Mouse (Mus musculus) embryonic fibroblast, embryonic 13.5 days (primary cell): Measurements from ENCODE around the gene Tspan18. TPM values are rescaled to one million over a fixed set of nuclear protein-coding genes. Genes with fewer than 3 reads are reported as not detected.

ENCODE experiments used
- H3K27ac ChIP-seq: 2 replicates; pipeline ENCODE4 v1.5.1; 2012; ENCODE audit warnings: low read length, control low read depth, inconsistent platforms; ENCODE audit not compliant: insufficient read depth
- H3K4me1 ChIP-seq: 2 replicates; pipeline ENCODE4 v1.6.1; 2011; ENCODE audit warnings: low read length; ENCODE audit not compliant: control insufficient read depth, insufficient read depth
- H3K4me3 ChIP-seq: 2 replicates; pipeline ENCODE4 v1.5.1; 2011; ENCODE audit warnings: mild to moderate bottlenecking, control low read depth, low read length; ENCODE audit not compliant: insufficient read depth
- CTCF ChIP-seq: IDR thresholded peaks from 2 replicates; pipeline ENCODE4 v1.5.1; 2011; ENCODE audit warnings: mild to moderate bottlenecking, control low read depth, low read length, moderate library complexity, borderline replicate concordance; ENCODE audit not compliant: insufficient read depth
- POLR2A ChIP-seq: IDR thresholded peaks from 2 replicates; pipeline ENCODE4 v1.6.1; 2011; ENCODE audit warnings: low read depth, mild to moderate bottlenecking, control low read depth, low read length, moderate library complexity
- polyA plus RNA-seq: library from polyadenylated mRNA; stranded (reverse); fragments of >200 nt; gene quantifications from 2 replicates; pipeline ENCODE4 v1.2.4, GENCODE M21; 2011; ENCODE audit warnings: low read depth; ENCODE audit not compliant: missing spikeins, insufficient read length

Gene Tspan18
- polyA plus RNA-seq, 1 experiment = 11.5 TPM

DNA sequence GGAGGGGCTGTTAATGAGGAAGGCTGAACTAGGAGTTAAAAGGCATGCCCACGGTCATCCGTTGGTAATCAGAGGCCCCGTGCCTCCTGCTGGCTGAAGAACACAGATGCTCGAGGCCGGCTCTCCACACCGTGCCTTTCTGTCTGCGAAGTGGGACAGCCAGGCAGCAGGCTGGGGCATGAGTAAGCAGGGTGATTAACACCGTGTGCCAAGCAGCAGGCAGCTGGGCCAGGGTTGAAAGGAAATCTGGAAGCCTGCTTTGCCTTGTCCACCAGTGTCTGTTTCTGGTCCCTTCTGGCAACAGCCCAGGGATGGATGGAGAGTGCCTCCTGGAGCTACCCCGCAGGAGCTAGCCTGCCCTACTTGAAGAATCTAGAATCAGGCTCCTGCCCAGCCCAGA is 81.9 kb downstream of the Tspan18 start:
- TF ChIP-seq CTCF (no peak), POLR2A (no peak)
- Histone ChIP-seq H3K4me3 (no peak overlapping the region), H3K4me1 (no peaks in the 10 kb centered on the region), H3K27ac (no peak overlapping the region)

DNA sequence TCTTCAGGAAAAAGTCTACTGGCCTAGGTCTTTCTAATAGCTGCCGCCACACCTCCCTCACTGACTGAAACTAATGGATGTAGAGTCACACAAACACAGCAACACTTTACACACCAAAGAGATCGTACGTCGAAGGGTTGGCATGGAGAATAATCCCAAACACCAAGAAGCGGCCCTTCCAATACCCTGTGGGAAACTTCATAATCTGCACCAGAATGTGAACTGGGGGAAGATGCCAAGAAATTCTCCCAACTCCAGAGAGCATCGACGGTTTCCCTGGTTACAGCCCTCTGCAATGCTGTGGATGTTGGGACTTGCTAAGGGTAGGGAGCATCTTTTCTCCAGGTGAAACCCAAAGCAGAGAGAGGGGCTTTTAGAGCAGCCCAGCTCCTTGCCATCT is 83.7 kb downstream of the Tspan18 start:
- no peaks in the 10 kb centered on the region for H3K4me1 ChIP-seq

DNA sequence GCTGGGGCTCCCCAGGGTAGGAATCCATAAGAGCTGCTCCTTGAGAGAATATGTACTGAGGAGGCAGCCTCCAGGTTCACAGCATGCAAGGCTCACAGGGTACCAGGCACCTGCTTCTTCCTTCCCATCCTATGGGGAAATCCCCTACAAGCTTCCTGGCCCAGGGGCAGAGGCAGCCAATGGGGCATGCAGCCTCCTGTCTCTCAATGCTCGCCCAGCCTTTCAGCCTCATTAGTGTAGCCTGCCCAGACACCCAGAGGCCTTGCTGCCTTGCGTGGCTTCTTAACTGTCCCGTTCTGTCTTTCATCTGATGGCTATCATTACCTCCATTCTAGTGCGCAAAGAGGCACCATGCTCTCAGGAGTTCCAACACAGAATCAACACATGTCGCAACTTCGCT is 85.2 kb downstream of the Tspan18 start:
- H3K4me1 ChIP-seq = no peaks in the 10 kb centered on the region
- H3K4me3 ChIP-seq = no peak overlapping the region
- TF ChIP-seq CTCF (no peak), POLR2A (no peak)
- no peak overlapping the region for H3K27ac ChIP-seq

More for the DNA sequence above, 83.7 kb downstream of the Tspan18 start:
- TF ChIP-seq POLR2A = no peak
- TF ChIP-seq CTCF = no peak
- Histone ChIP-seq H3K27ac (no peak overlapping the region), H3K4me3 (no peak overlapping the region)

GRCm38 (mm10) chr2:93244090-93244443 is 90.2 kb downstream of the Tspan18 start:
- Histone ChIP-seq H3K27ac (no peak overlapping the region), H3K4me3 (no peak overlapping the region), H3K4me1 (no peaks in the 10 kb centered on the region)
- no peak for TF ChIP-seq CTCF
- no peak for TF ChIP-seq POLR2A

GRCm38 (mm10) chr2:93243439-93244089 is 90.7 kb downstream of the Tspan18 start:
- TF ChIP-seq POLR2A (no peak), CTCF (no peak)
- Histone ChIP-seq H3K27ac (no peak overlapping the region), H3K4me3 (no peak overlapping the region), H3K4me1 (no peaks in the 10 kb centered on the region)

GRCm38 (mm10) chr2:93242166-93242565 is 92.1 kb downstream of the Tspan18 start:
- Histone ChIP-seq H3K4me3 (no peak overlapping the region), H3K27ac (no peak overlapping the region), H3K4me1 (no peaks in the 10 kb centered on the region)
- no peak for TF ChIP-seq CTCF
- no peak for TF ChIP-seq POLR2A

- Histone ChIP-seq H3K4me1 (no peaks in the 10 kb centered on the region), H3K27ac (no peak overlapping the region), H3K4me3 (no peak overlapping the region)
- TF ChIP-seq CTCF = no peak
- TF ChIP-seq POLR2A = no peak
Measured at GRCm38 (mm10) chr2:93238864-93239263, 95.4 kb downstream of the Tspan18 start.

DNA sequence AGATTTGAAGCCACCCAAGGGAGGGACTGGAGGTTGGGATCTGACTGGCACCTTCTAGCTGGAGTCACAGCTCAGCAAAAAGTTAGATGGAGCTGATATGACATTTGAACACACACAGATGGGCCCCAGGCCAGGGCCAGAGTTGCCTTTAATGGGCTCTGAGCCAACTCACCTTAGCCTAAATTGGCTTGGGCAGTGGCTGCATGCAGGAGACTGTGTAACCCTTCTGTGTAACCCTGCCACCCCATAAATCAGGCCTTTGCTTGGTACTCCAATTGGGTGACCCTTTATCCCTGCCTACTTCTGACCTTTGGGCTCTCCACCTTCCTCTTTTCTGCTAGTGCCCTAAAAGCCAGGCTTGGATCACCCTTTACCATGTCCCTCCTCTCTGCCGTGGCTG is 97.2 kb downstream of the Tspan18 start:
- Histone ChIP-seq H3K4me3 (no peak overlapping the region), H3K4me1 (no peaks in the 10 kb centered on the region), H3K27ac (no peak overlapping the region)
- TF ChIP-seq CTCF = no peak
- TF ChIP-seq POLR2A = no peak

GRCm38 (mm10) chr2:93232141-93232540 is 102.2 kb downstream of the Tspan18 start:
- H3K4me1 ChIP-seq = no peaks in the 10 kb centered on the region
- H3K4me3 ChIP-seq = no peak overlapping the region
- TF ChIP-seq POLR2A = no peak
- no peak for TF ChIP-seq CTCF
- no peak overlapping the region for H3K27ac ChIP-seq

- no peak overlapping the region for H3K27ac ChIP-seq
- H3K4me1 ChIP-seq = no peaks in the 10 kb centered on the region
- no peak overlapping the region for H3K4me3 ChIP-seq
- TF ChIP-seq CTCF = no peak
- no peak for TF ChIP-seq POLR2A
Measured at GRCm38 (mm10) chr2:93228480-93228824, 105.9 kb downstream of the Tspan18 start.
